Mouse (Mus musculus) kidney, embryonic 14.5 days (tissue): Measurements from ENCODE around the gene Ttc16. TPM values are rescaled to one million over a fixed set of nuclear protein-coding genes. Genes with fewer than 3 reads are reported as not detected.

Experiments used
- ATAC-seq: fragments of 200-750 bp; cut with Nextera tagmentation; 2 replicates; pipeline ENCODE4 v1.8.0; 2017; ENCODE audit warnings: moderate number of reproducible peaks, mild to moderate bottlenecking, moderate TSS enrichment, moderate library complexity; ENCODE audit not compliant: low FRiP score, low TSS enrichment
- H3K27ac ChIP-seq: fragments of 300-500 bp; sonication (generic); 2 replicates; pipeline ENCODE4 v1.5.1; 2014; ENCODE audit warnings: low read depth, mild to moderate bottlenecking, low read length, moderate library complexity, mixed read lengths
- H3K27me3 ChIP-seq: fragments of 300-500 bp; sonication (generic); 2 replicates; pipeline ENCODE4 v1.6.1; 2014; ENCODE audit warnings: mild to moderate bottlenecking, low read length; ENCODE audit not compliant: control insufficient read depth, insufficient read depth
- H3K36me3 ChIP-seq: fragments of 300-500 bp; sonication (generic); 2 replicates; pipeline ENCODE4 v1.6.1; 2014; ENCODE audit warnings: low read length, mixed read lengths; ENCODE audit not compliant: control insufficient read depth, insufficient read depth
- H3K4me1 ChIP-seq: fragments of 300-500 bp; sonication (generic); 2 replicates; pipeline ENCODE4 v1.6.1; 2014; ENCODE audit warnings: low read length, mixed read lengths; ENCODE audit not compliant: control insufficient read depth, insufficient read depth
- H3K4me2 ChIP-seq: fragments of 300-500 bp; sonication (generic); replicated peaks from 2 replicates; pipeline ENCODE4 v1.6.1; 2014; ENCODE audit warnings: low read depth, mild to moderate bottlenecking, low read length
- H3K4me3 ChIP-seq: fragments of 300-500 bp; sonication (generic); 2 replicates; pipeline ENCODE4 v1.5.1; 2014; ENCODE audit warnings: mild to moderate bottlenecking, low read length
- H3K9ac ChIP-seq: fragments of 300-500 bp; sonication (generic); 2 replicates; pipeline ENCODE4 v1.6.1; 2014; ENCODE audit warnings: low read depth, mild to moderate bottlenecking, low read length, moderate library complexity
- H3K9me3 ChIP-seq: fragments of 300-500 bp; sonication (generic); 2 replicates; pipeline ENCODE4 v1.6.1; 2016; ENCODE audit warnings: low read length; ENCODE audit not compliant: control insufficient read depth
- WGBS: fragments of 180-500 bp; shearing (Covaris S2); extraction: QIAGEN DNeasy Blood & Tissue Kit; methylation state at CpG from one replicate; pipeline ENCODE4 v1.1.7; 2014; 5-methylcytosine and 5-hydroxymethylcytosine counted together
- polyA plus RNA-seq: library from polyadenylated mRNA; unstranded; fragments of >200 nt; fragmentation: Nextera tagmentation; extraction: Ambion mirVana; gene quantifications from 2 replicates; pipeline ENCODE4 v1.2.1, GENCODE M21; 2014

Ttc16 gene
- polyA plus RNA-seq, 1 experiment from 2014 or later, result not detected

DNA sequence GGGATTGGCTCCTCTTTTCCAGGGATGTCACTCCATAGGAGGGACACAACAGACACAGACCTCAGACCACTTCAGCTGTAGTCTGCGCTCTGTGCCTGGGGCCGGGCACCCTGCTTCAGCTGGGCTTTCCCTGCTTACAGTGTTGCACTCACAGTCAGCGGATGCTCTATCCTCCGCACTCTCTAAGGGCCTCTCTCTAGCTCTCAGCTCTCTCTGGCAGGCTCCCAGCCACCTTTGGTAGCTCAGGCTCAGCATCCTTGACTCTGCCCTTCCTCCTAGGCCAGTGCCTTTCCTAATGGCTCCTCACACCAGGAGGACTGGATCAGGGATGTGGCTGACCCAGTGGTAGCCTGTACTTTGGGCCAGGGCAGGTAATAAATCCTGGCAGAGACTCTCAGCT, 43.5 kb downstream of the Ttc16 start:
- Histone ChIP-seq H3K36me3 (no peaks in the 10 kb centered on the region), H3K4me2 (0 out of 2 replicates have a peak overlapping the region, but pooled peaks have one; percentile 8), H3K4me3 (no peak overlapping the region), H3K9me3 (no peaks in the 10 kb centered on the region), H3K27me3 (no peaks in the 10 kb centered on the region), H3K9ac (no peak overlapping the region), H3K27ac (peak overlapping the region; percentile 12), H3K4me1 (peaks cover 26% of the 10 kb centered on the region)
- no peak for ATAC-seq
- WGBS, result 63% methylated on average over 4 of the region's 4 CpGs

DNA sequence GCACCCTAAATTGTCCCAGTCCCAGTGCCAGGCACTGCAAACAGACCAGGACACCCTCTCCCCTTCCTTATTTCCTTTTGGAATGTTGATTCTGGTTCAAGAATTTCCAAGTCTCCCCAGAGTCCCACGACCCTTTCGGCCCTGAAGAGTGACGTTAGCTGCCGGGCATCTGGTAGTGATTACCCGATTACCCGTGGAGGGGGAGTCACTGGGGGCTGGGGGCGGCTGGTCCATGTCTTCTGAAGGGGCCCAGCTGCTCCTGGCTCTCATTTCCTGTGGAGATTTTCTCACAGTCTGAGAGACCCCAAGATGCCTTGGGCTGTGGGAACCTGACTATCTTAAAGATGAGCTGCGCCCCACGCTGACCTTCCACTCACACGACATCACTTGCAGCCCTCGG, 44.6 kb downstream of the Ttc16 start:
- peaks cover 26% of the 10 kb centered on the region for H3K4me1 ChIP-seq
- H3K4me2 ChIP-seq, result peak overlapping the region; percentile 29
- H3K36me3 ChIP-seq, result no peaks in the 10 kb centered on the region
- no peak overlapping the region; the same call in 1 of the 2 replicates for H3K4me3 ChIP-seq
- H3K27ac ChIP-seq, result peak overlapping the region; percentile 71; the same call in 1 of the 2 replicates
- no peaks in the 10 kb centered on the region for H3K27me3 ChIP-seq
- H3K9ac ChIP-seq, result no peak overlapping the region
- no peaks in the 10 kb centered on the region for H3K9me3 ChIP-seq
- ATAC-seq, result no peak
- 17% methylated on average over 11 of the region's 11 CpGs for WGBS

DNA sequence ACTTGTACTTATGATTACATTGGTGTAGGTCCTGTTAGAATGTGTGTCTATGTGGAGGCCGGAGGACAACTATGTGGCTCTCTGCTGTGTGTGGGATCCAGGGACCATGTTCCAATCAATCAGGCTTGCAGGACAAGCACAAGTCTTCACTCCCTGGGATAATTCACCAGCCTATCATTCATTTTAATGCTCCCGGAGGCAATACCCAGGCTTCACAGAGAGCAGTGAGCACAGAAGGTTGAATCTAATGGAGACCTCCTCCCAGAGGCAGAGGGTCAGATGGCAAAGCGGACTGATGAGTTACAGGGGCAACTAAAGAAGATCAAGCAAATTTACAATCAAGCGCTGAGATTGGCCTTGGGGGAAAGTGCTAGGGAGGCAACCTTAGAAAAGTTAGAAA, 45.9 kb downstream of the Ttc16 start:
- WGBS, result 21% methylated on average over 4 of the region's 4 CpGs
- no peak for ATAC-seq
- H3K27ac ChIP-seq, result peak overlapping the region; percentile 30; the same call in 1 of the 2 replicates
- peaks cover 20% of the 10 kb centered on the region for H3K4me1 ChIP-seq
- H3K4me2 ChIP-seq, result peak overlapping the region; percentile 29
- H3K9ac ChIP-seq, result no peak overlapping the region
- no peaks in the 10 kb centered on the region for H3K27me3 ChIP-seq
- H3K36me3 ChIP-seq, result no peaks in the 10 kb centered on the region
- H3K4me3 ChIP-seq, result peak overlapping the region; percentile 13; the same call in 1 of the 2 replicates
- no peaks in the 10 kb centered on the region for H3K9me3 ChIP-seq

DNA sequence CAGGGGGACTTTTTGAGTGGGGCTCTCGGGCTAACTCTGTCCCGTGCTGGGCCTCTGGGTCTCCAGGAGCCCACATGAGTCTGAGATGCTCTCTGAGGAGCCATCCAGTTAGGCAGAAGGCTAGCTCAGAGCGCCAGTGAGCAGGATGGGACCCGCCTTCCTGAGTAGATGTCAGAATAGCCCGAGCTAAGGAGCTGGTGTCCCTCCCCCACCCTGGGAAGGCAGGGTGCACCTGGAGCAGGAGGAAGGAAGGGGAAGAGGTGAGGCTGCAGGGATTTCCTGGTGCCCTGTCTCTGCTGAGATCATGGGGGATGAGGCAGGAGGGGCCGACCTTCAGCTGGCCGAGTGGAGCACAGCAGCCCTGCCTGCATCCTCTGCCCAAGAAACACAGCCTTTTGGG, 47.0 kb downstream of the Ttc16 start:
- peaks cover 17% of the 10 kb centered on the region for H3K4me1 ChIP-seq
- no peak overlapping the region for H3K27ac ChIP-seq

DNA sequence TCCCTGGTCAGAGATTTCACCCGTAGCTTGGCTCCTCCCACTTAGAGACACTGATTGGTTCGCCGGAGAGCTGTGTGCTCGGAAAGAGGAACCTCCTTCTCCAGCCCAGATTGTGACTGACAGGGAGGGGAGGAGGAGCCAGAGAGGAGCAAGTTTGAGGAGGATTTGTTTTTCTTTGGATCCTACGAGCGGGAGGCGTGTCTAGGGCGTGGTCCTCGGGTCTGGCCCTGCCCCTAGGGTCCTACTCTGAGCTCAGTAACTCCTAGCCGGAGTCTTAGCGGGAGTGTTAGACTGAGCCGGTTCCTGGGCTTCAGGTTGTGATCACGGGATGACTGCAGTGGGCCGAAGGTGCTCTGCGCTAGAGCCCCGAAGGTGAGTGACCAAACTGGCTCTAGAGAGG, 48.0 kb downstream of the Ttc16 start:
- 0% methylated on average over 16 of the region's 16 CpGs for WGBS
- H3K36me3 ChIP-seq, result no peaks in the 10 kb centered on the region
- H3K9me3 ChIP-seq, result no peaks in the 10 kb centered on the region
- H3K4me2 ChIP-seq, result peak overlapping the region; percentile 38
- H3K27me3 ChIP-seq, result no peaks in the 10 kb centered on the region
- H3K4me3 ChIP-seq, result peak overlapping the region; percentile 34; the same call in 1 of the 2 replicates
- H3K9ac ChIP-seq, result no peak overlapping the region
- H3K27ac ChIP-seq, result no peak overlapping the region
- ATAC-seq, result peak; percentile 97
- H3K4me1 ChIP-seq, result peaks cover 17% of the 10 kb centered on the region

More for the DNA sequence above, 47.0 kb downstream of the Ttc16 start:
- Histone ChIP-seq H3K27me3 (no peaks in the 10 kb centered on the region), H3K9ac (peak overlapping the region; percentile 9; the same call in 1 of the 2 replicates), H3K9me3 (no peaks in the 10 kb centered on the region), H3K36me3 (no peaks in the 10 kb centered on the region), H3K4me2 (peak overlapping the region; percentile 38), H3K4me3 (peak overlapping the region; percentile 34; the same call in 1 of the 2 replicates)
- ATAC-seq, result 0 out of 2 replicates have a peak, but pooled peaks have one; percentile 2
- 46% methylated on average over 7 of the region's 7 CpGs for WGBS

DNA sequence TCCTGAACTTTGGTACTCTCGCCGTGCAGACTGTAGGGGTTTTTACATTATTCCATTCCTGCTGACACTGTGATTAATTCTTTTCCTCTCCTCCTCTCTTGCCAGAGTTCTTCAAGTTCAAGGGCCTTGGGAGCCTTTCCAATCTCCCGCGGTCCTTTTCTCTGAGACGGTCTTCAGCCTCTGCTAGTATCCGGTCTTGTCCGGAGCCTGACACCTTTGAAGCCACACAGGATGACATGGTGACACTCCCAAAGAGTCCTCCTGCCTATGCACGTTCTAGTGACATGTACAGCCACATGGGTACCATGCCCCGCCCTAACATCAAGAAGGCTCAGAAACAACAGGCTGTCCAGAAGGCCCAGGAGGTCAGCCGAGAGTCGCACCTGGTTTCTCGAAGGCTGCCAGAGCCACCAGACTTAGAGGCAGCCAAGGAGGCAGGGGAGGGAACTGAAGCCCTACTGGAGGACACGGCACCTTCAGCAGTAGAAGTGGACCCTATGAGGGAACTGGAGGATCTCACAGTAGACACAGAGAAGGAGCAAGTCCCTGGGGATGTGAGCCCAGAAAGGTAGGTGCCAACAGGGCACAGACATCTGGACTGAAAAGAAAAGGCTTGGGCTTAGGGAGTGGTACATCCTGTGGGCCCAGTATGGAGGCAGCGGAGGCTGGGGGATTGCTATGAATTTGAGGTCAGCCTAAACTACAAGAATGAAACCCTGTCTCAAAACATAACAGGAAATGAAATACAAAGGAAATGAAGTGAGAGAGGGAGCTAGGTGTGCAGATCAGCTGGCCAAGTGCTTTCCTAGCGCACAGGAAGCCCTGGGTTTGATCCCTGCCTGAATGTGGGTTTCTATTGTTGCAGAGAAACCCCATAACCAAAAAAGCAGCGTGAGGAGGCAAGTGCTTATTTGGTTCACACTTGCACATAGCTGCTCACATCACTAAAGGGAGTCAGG, 50.3 kb downstream of the Ttc16 start:
- no peak for ATAC-seq
- no peaks in the 10 kb centered on the region for H3K27me3 ChIP-seq
- no peak overlapping the region for H3K9ac ChIP-seq
- WGBS, result 69% methylated on average over 16 of the region's 16 CpGs
- H3K4me3 ChIP-seq, result no peak overlapping the region
- H3K27ac ChIP-seq, result peak overlapping the region; percentile 24; the same call in 1 of the 2 replicates
- H3K36me3 ChIP-seq, result no peaks in the 10 kb centered on the region
- H3K4me2 ChIP-seq, result no peak overlapping the region
- H3K9me3 ChIP-seq, result no peaks in the 10 kb centered on the region
- H3K4me1 ChIP-seq, result peaks cover 3% of the 10 kb centered on the region; the same call in 1 of the 2 replicates

DNA sequence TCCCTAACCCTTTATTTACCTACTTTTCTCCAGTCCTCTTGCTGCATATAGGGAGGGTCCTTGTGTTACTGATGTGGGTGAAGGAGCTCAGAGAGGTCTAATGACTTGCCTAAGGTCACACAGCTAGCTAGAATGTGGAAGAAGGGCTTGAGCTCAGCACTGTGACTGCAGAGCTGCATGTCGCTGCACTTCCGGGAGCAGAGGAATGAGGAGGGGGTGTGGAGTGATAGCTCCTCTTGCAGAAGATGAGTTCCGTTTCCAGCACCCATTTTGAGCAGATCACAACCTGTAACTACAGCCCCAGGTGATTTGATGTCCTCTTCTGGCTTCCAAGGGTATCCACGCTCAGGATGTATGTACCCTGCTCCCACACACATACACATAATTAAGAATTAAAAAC, 51.3 kb downstream of the Ttc16 start:
- Histone ChIP-seq H3K4me1 (peaks cover 3% of the 10 kb centered on the region; the same call in 1 of the 2 replicates), H3K27ac (no peak overlapping the region), H3K4me3 (no peak overlapping the region), H3K9me3 (no peaks in the 10 kb centered on the region), H3K9ac (no peak overlapping the region), H3K36me3 (no peaks in the 10 kb centered on the region), H3K4me2 (no peak overlapping the region), H3K27me3 (no peaks in the 10 kb centered on the region)
- 82% methylated on average over 4 of the region's 4 CpGs for WGBS
- no peak for ATAC-seq

DNA sequence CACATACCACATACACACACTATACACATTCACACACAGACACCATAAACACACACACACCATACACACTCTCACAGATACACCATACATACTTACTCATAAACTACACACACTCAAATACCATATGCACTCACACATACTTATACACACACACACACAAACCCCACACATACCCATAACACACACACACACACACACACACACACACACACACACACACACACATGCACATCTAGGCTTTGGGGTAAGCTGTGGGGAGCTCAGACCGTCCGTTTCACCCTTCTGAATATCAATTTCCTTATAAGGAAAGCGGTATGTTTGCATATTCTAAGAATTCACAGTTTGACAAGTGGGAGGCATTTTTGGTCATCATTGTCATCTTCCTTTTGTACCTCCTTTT, 52.9 kb downstream of the Ttc16 start:
- peaks cover 3% of the 10 kb centered on the region; the same call in 1 of the 2 replicates for H3K4me1 ChIP-seq
- H3K27ac ChIP-seq, result no peak overlapping the region
- H3K27me3 ChIP-seq, result no peaks in the 10 kb centered on the region
- H3K4me3 ChIP-seq, result no peak overlapping the region
- WGBS, result 79% methylated on average over 3 of the region's 3 CpGs
- no peaks in the 10 kb centered on the region for H3K36me3 ChIP-seq
- H3K9me3 ChIP-seq, result no peaks in the 10 kb centered on the region
- no peak overlapping the region for H3K4me2 ChIP-seq
- no peak for ATAC-seq
- no peak overlapping the region for H3K9ac ChIP-seq

DNA sequence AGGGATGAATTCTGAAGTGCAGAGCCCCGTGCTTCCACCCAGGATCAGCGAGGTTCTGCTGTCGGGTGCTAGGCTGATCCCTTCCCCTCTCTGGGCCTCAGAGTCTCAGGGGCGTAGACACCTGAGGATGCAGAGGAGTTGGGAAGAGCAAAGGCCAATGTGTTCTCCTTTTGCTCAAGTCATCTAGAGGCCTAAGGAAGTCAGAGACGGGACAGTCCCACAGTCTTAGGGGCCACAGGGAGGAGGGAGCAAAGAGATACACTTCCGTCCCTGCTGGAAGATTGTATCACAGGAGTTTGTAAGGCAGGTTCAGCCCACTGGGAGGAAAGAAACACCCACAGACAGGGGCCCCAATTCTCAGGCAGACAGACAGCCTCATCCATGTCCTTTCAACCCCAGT, 53.4 kb downstream of the Ttc16 start:
- Histone ChIP-seq H3K4me1 (peaks cover 3% of the 10 kb centered on the region; the same call in 1 of the 2 replicates), H3K4me3 (peak overlapping the region; percentile 17; the same call in 1 of the 2 replicates), H3K9ac (peak overlapping the region; percentile 20; the same call in 1 of the 2 replicates), H3K9me3 (no peaks in the 10 kb centered on the region), H3K27ac (no peak overlapping the region), H3K27me3 (no peaks in the 10 kb centered on the region), H3K36me3 (no peaks in the 10 kb centered on the region), H3K4me2 (peak overlapping the region; percentile 34)
- no peak for ATAC-seq
- 41% methylated on average over 6 of the region's 6 CpGs for WGBS
